Mouse (Mus musculus): ENCODE data around the gene Tlcd2. TPM values are rescaled to one million over a fixed set of nuclear protein-coding genes. Genes with fewer than 3 reads are reported as not detected.

Tlcd2 gene
- polyA plus RNA-seq (2016; fragmentation: Nextera tagmentation; extraction: Ambion mirVana) = 19.6 and 21.4 TPM in 2 replicates

- peaks cover 30% of the 10 kb centered on the region for H3K36me3 ChIP-seq
- H3K9me3 ChIP-seq (replicated peaks) = no peaks in the 10 kb centered on the region
- H3K27me3 ChIP-seq (replicated peaks) = no peaks in the 10 kb centered on the region
- H3K4me2 ChIP-seq = peak within 1 kb of the TSS; percentile 94
- peak within 1 kb of the TSS; percentile 86 for H3K4me3 ChIP-seq
- peak within 1 kb of the TSS; percentile 100 for H3K27ac ChIP-seq
- H3K9ac ChIP-seq = peak within 1 kb of the TSS; percentile 90
- peaks cover 76% of the 10 kb centered on the region for H3K4me1 ChIP-seq
- peak; percentile 88 for ATAC-seq
- WGBS (ENCODE audit: insufficient replicate concordance) = under 1% methylated on average over 46 of the region's 46 CpGs
Observed at GRCm38 (mm10) chr11:75460844-75461742, at the start of gene Tlcd2. Gene Tlcd2, plus strand, starts transcription at chr11:75461715.

- Histone ChIP-seq H3K36me3 (peaks cover 28% of the 10 kb centered on the region), H3K9ac (no peak overlapping the region), H3K27ac (no peak overlapping the region), H3K4me1 (no peaks in the 10 kb centered on the region), H3K9me3 (replicated peaks) (no peaks in the 10 kb centered on the region), H3K4me3 (no peak overlapping the region), H3K4me2 (no peak overlapping the region), H3K27me3 (replicated peaks) (no peaks in the 10 kb centered on the region)
- no peak for ATAC-seq
- WGBS (ENCODE audit: insufficient replicate concordance) = 27% methylated on average over 7 of the region's 7 CpGs
Observed at GRCm38 (mm10) chr11:75415096-75415495, 46.4 kb upstream of the Tlcd2 start.

GRCm38 (mm10) chr11:75415994-75416393 lies 45.5 kb upstream of the Tlcd2 start:
- Histone ChIP-seq H3K9ac (no peak overlapping the region), H3K4me3 (no peak overlapping the region), H3K4me2 (no peak overlapping the region), H3K9me3 (replicated peaks) (no peaks in the 10 kb centered on the region), H3K36me3 (peaks cover 21% of the 10 kb centered on the region), H3K4me1 (no peaks in the 10 kb centered on the region), H3K27me3 (replicated peaks) (no peaks in the 10 kb centered on the region), H3K27ac (no peak overlapping the region)
- 66% methylated on average over 13 of the region's 13 CpGs for WGBS (ENCODE audit: insufficient replicate concordance)
- ATAC-seq = no peak

GRCm38 (mm10) chr11:75420037-75420436 lies 41.5 kb upstream of the Tlcd2 start:
- 71% methylated on average over 7 of the region's 7 CpGs for WGBS (ENCODE audit: insufficient replicate concordance)

GRCm38 (mm10) chr11:75420810-75421374 lies 40.6 kb upstream of the Tlcd2 start:
- WGBS (ENCODE audit: insufficient replicate concordance) = 52% methylated on average over 5 of the region's 5 CpGs
- peaks cover 7% of the 10 kb centered on the region; the same call in 1 of the 2 replicates for H3K36me3 ChIP-seq
- H3K27ac ChIP-seq = no peak overlapping the region
- H3K4me3 ChIP-seq = peak overlapping the region; percentile 47
- peak overlapping the region; percentile 54; the same call in 1 of the 2 replicates for H3K9ac ChIP-seq
- H3K27me3 ChIP-seq (replicated peaks) = peaks cover 7% of the 10 kb centered on the region; the same call in 1 of the 2 replicates
- H3K4me1 ChIP-seq = 0 out of 2 replicates have a peak, but pooled peaks cover 4% of the 10 kb centered on the region
- no peaks in the 10 kb centered on the region for H3K9me3 ChIP-seq (replicated peaks)
- H3K4me2 ChIP-seq = peak overlapping the region; percentile 50
- ATAC-seq = no peak

More at GRCm38 (mm10) chr11:75420037-75420436, 41.5 kb upstream of the Tlcd2 start:
- H3K4me2 ChIP-seq = no peak overlapping the region
- no peaks in the 10 kb centered on the region for H3K9me3 ChIP-seq (replicated peaks)
- no peak overlapping the region for H3K9ac ChIP-seq
- peaks cover 3% of the 10 kb centered on the region; the same call in 1 of the 2 replicates for H3K27me3 ChIP-seq (replicated peaks)
- 0 out of 2 replicates have a peak, but pooled peaks cover 4% of the 10 kb centered on the region for H3K4me1 ChIP-seq
- peaks cover 9% of the 10 kb centered on the region; the same call in 1 of the 2 replicates for H3K36me3 ChIP-seq
- H3K27ac ChIP-seq = no peak overlapping the region
- no peak overlapping the region for H3K4me3 ChIP-seq
- ATAC-seq = no peak

- no peak for ATAC-seq
- Histone ChIP-seq H3K9ac (peak overlapping the region; percentile 54), H3K27me3 (replicated peaks) (peaks cover 7% of the 10 kb centered on the region; the same call in 1 of the 2 replicates), H3K36me3 (peaks cover 5% of the 10 kb centered on the region; the same call in 1 of the 2 replicates), H3K4me2 (peak overlapping the region; percentile 50), H3K27ac (peak overlapping the region; percentile 58; the same call in 1 of the 2 replicates), H3K4me1 (0 out of 2 replicates have a peak, but pooled peaks cover 4% of the 10 kb centered on the region), H3K4me3 (peak overlapping the region; percentile 47), H3K9me3 (replicated peaks) (no peaks in the 10 kb centered on the region)
- WGBS (ENCODE audit: insufficient replicate concordance) = 56% methylated on average over 6 of the region's 6 CpGs
Observed at GRCm38 (mm10) chr11:75421375-75422012, 40.0 kb upstream of the Tlcd2 start.

- Histone ChIP-seq H3K4me3 (peak within 1 kb of the TSS; percentile 47), H3K4me2 (peak within 1 kb of the TSS; percentile 50), H3K27me3 (replicated peaks) (peaks cover 7% of the 10 kb centered on the region; the same call in 1 of the 2 replicates), H3K36me3 (peaks cover 5% of the 10 kb centered on the region; the same call in 1 of the 2 replicates), H3K4me1 (0 out of 2 replicates have a peak, but pooled peaks cover 4% of the 10 kb centered on the region), H3K9me3 (replicated peaks) (no peaks in the 10 kb centered on the region), H3K27ac (peak within 1 kb of the TSS; percentile 58; the same call in 1 of the 2 replicates), H3K9ac (peak within 1 kb of the TSS; percentile 54)
- WGBS (ENCODE audit: insufficient replicate concordance) = 33% methylated on average over 10 of the region's 10 CpGs
- peak; percentile 38 for ATAC-seq
Observed at GRCm38 (mm10) chr11:75422013-75422792, 39.3 kb upstream of the Tlcd2 start, which contains the start of gene Serpinf1. Gene Serpinf1, minus strand, starts transcription at chr11:75422701.

GRCm38 (mm10) chr11:75423091-75423490 lies 38.4 kb upstream of the Tlcd2 start:
- Histone ChIP-seq H3K4me2 (no peak overlapping the region), H3K27me3 (replicated peaks) (peaks cover 7% of the 10 kb centered on the region; the same call in 1 of the 2 replicates), H3K4me3 (no peak overlapping the region), H3K9ac (no peak overlapping the region), H3K4me1 (0 out of 2 replicates have a peak, but pooled peaks cover 4% of the 10 kb centered on the region), H3K36me3 (no peaks in the 10 kb centered on the region), H3K27ac (no peak overlapping the region), H3K9me3 (replicated peaks) (no peaks in the 10 kb centered on the region)
- no peak for ATAC-seq
- 66% methylated on average over 3 of the region's 3 CpGs for WGBS (ENCODE audit: insufficient replicate concordance)

- H3K36me3 ChIP-seq = no peaks in the 10 kb centered on the region
- 81% methylated on average over 9 of the region's 9 CpGs for WGBS (ENCODE audit: insufficient replicate concordance)
- peaks cover 10% of the 10 kb centered on the region; the same call in 1 of the 2 replicates for H3K4me1 ChIP-seq
- no peak overlapping the region for H3K4me2 ChIP-seq
- H3K27ac ChIP-seq = no peak overlapping the region
- H3K27me3 ChIP-seq (replicated peaks) = peaks cover 7% of the 10 kb centered on the region; the same call in 1 of the 2 replicates
- H3K9ac ChIP-seq = no peak overlapping the region
- H3K4me3 ChIP-seq = no peak overlapping the region
- no peak for ATAC-seq
- H3K9me3 ChIP-seq (replicated peaks) = no peaks in the 10 kb centered on the region
Observed at GRCm38 (mm10) chr11:75424033-75424432, 37.5 kb upstream of the Tlcd2 start.

- Histone ChIP-seq H3K27me3 (replicated peaks) (peaks cover 7% of the 10 kb centered on the region; the same call in 1 of the 2 replicates), H3K4me2 (no peak overlapping the region), H3K4me3 (no peak overlapping the region), H3K4me1 (peaks cover 14% of the 10 kb centered on the region; the same call in 1 of the 2 replicates), H3K36me3 (no peaks in the 10 kb centered on the region), H3K9ac (no peak overlapping the region), H3K27ac (no peak overlapping the region), H3K9me3 (replicated peaks) (no peaks in the 10 kb centered on the region)
- WGBS (ENCODE audit: insufficient replicate concordance) = 77% methylated on average over 3 of the region's 3 CpGs
- ATAC-seq = no peak
Observed at GRCm38 (mm10) chr11:75424459-75424858, 37.1 kb upstream of the Tlcd2 start.
